Mouse (Mus musculus): ENCODE data around the gene Scarb2. TPM values are rescaled to one million over a fixed set of nuclear protein-coding genes. Genes with fewer than 3 reads are reported as not detected.

Gene Scarb2
- polyA plus RNA-seq (2015; fragmentation: Nextera tagmentation; extraction: Ambion mirVana) = 21.2 and 23.4 TPM in 2 replicates

DNA sequence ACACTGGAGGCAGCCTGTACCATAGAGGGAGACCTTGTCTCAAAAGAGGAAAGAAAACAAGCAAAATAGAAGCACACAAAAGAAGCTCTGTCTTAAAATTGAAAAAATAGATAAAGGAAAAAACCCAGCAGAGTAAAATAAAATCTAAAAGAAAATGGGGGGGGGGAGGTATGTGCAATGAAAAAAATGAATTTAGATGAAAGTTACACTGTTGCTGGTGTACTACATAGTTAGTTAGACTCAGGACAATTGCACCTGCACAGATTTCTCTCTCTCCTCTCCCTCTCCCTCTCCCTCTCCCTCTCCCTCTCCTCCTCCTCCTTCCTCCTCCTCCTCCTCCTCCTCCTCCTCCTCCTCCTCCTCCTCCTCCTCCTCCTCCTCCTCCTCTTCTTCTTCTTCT is at the start of gene Scarb2:
TSS of gene Scarb2 (minus strand) at position 101 of the 400 bp plus-strand sequence.

DNA sequence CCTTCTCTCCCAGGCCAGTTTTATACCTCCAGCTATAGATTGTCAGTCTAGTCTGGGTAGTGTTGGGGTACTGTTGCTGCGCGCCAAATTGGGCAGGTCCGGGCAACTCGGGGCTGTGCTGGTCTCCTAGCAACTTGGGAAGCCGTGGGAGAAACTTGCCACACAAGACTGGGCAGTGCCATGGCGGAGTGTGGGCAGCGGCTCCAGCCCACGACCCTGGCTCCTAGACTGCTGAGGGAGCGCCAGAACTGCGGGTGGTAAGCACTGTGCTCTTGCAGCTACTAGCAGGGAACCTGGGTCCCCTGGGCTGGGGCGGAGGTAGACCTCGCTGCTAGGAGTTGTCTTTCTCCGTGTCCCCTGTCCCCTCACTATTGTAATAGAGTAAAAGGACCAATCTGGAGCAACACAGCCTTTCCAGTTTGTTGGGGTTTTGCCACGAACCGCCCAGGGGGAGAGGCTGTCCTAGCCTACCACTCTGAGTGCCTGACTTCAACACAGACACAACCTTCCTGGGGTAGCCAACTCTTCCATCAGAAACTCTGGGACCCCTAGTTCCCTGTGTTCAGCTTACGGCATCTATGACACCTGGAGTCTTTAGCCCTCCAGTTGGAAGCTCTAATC is 48.4 kb upstream of the Scarb2 start, which contains the start of gene Fam47e:
TSS of gene Fam47e (plus strand) at position 179 of the 621 bp plus-strand sequence.

DNA sequence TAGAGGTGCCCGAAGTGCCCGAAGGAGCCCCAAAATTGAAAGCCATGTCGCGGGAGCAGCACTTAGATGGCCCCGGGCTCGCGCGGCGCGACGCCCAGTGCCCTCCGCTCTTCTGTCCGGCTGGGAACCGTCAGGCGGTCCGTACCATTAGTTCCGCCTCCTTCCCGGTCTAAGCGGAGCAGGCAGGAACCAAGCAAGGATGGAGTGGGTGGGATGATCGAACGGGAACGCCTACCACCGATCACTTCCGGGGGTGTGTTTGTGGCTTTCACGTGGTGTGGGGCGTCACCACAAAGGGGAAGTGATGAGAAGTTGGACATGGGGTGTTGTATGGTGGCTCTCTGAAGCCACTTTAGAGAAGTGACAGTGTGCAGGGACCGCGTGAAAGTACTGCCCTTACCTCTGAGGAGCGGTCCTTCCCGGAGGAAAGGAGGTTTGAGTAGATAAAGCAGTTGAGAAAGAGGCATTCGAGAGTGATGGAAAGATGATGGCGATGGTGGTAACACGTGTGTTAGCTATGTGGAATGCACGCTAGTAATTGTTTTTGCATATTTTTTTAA is 71.5 kb downstream of the Scarb2 start, which contains the start of gene Nup54:
TSS of gene Nup54 (minus strand) at position 195 of the 560 bp plus-strand sequence.

Small RNAs within 50 kb of the gene (microRNA-seq; reads per million reads assigned to microRNA genes)
- not detected for gene Mir6415

Other genes starting within 250 kb of the Scarb2 start
- 8.3 and 10.1 TPM in 2 replicates for gene Naaa, start 228.7 kb downstream of the Scarb2 start, polyA plus RNA-seq (2015; fragmentation: Nextera tagmentation; extraction: Ambion mirVana)
- gene Sdad1, start 196.4 kb downstream of the Scarb2 start, polyA plus RNA-seq (2015; fragmentation: Nextera tagmentation; extraction: Ambion mirVana) = 21.9 and 22.3 TPM in 2 replicates
- 0.04 TPM in 1 of 2 replicates, not detected in the other for gene Cxcl9, start 178.8 kb downstream of the Scarb2 start, polyA plus RNA-seq (2015; fragmentation: Nextera tagmentation; extraction: Ambion mirVana)
- 188 and 200 TPM in 2 replicates for gene Art3, start 175.0 kb downstream of the Scarb2 start, polyA plus RNA-seq (2015; fragmentation: Nextera tagmentation; extraction: Ambion mirVana)
- gene Cxcl10, start 157.9 kb downstream of the Scarb2 start, polyA plus RNA-seq (2015; fragmentation: Nextera tagmentation; extraction: Ambion mirVana) = 0.15 and 0.58 TPM in 2 replicates
- 26.4 and 28.1 TPM in 2 replicates for gene Nup54, start 71.6 kb downstream of the Scarb2 start, polyA plus RNA-seq (2015; fragmentation: Nextera tagmentation; extraction: Ambion mirVana)
- gene Fam47e, start 48.2 kb upstream of the Scarb2 start, polyA plus RNA-seq (2015; fragmentation: Nextera tagmentation; extraction: Ambion mirVana) = 0.31 TPM in 1 of 2 replicates, not detected in the other
- gene Stbd1, start 96.2 kb upstream of the Scarb2 start, polyA plus RNA-seq (2015; fragmentation: Nextera tagmentation; extraction: Ambion mirVana) = 127 and 139 TPM in 2 replicates
- 0.34 and 0.75 TPM in 2 replicates for gene Ccdc158, start 168.4 kb upstream of the Scarb2 start, polyA plus RNA-seq (2015; fragmentation: Nextera tagmentation; extraction: Ambion mirVana)
- 7.4 and 7.9 TPM in 2 replicates for gene Shroom3, start 176.6 kb upstream of the Scarb2 start, polyA plus RNA-seq (2015; fragmentation: Nextera tagmentation; extraction: Ambion mirVana)